Mouse (Mus musculus): Measurements from ENCODE around the gene Sema4c. TPM values are rescaled to one million over a fixed set of nuclear protein-coding genes. Genes with fewer than 3 reads are reported as not detected.
A peak's percentile ranks its signal among the peaks of the same experiment; 100 is the strongest.

The Sema4c gene
- polyA plus RNA-seq, 1 experiment from 2014 or later = 10.6 TPM

DNA sequence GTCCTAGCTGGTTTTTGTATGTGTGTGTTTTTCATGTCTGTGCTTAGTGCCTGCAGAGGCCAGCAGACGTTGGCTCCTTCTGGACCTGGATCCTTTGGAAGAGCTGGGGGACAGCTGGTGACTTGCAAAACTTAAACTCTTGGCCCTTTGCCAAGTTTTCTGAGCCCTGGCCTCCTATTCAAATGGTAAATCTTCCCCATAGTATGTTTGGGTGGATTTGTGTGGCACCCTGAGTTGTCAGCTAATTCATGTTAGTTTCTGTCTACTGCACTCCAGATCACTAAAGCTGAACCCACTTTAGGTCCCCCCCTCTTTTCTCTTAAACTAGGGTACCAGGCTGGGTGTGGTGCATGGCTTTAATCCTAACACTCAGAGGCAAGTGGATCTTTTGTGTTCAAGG lies 29.8 kb downstream of the Sema4c start:
- Histone ChIP-seq H3K27me3 (ENCODE audit: control insufficient read depth, insufficient read depth, low read length) (no peaks in the 10 kb centered on the region), H3K4me1 (ENCODE audit: control insufficient read depth, insufficient read depth, low read length) (no peaks in the 10 kb centered on the region; the same call in 1 of the 2 replicates), H3K9me3 (replicated peaks; ENCODE audit: control insufficient read depth, low read length) (no peaks in the 10 kb centered on the region), H3K9ac (ENCODE audit: low read length) (no peak overlapping the region), H3K4me3 (replicated peaks; ENCODE audit: low read length) (no peak overlapping the region), H3K4me2 (ENCODE audit: low read depth, low read length) (no peak overlapping the region), H3K36me3 (ENCODE audit: control insufficient read depth, insufficient read depth, low read length) (peaks cover 6% of the 10 kb centered on the region; the same call in 1 of the 2 replicates), H3K27ac (ENCODE audit: low read length) (no peak overlapping the region)
- 15% methylated on average over 1 of the region's 1 CpGs for WGBS
- ATAC-seq (ENCODE audit: insufficient read depth, low FRiP score) = no peak

DNA sequence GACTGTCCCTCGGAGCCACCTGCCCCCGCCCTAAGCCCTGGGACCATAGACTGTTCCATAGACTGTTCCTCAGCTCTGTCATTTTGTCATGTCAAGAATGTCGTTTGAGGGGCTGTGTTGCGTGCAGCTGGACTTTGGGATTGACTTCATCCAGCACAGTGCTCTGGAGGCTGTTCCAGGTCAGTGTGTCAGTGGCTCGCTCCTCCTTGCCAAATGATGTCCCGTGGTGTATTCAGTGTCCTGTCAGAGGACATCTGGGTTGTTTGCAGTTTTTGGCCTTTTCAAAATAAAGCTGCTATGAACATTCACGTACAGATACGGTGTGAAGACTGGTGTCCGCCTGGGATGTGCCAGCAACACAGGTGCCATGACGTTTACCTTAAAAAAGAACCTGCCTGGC lies 31.2 kb downstream of the Sema4c start:
- peaks cover 7% of the 10 kb centered on the region for H3K36me3 ChIP-seq (ENCODE audit: control insufficient read depth, insufficient read depth, low read length)
- ATAC-seq (ENCODE audit: insufficient read depth, low FRiP score) = no peak

GRCm38 (mm10) chr1:36525774-36526173 lies 32.4 kb downstream of the Sema4c start:
- ATAC-seq (ENCODE audit: insufficient read depth, low FRiP score) = no peak
- no peaks in the 10 kb centered on the region for H3K9me3 ChIP-seq (replicated peaks; ENCODE audit: control insufficient read depth, low read length)
- H3K36me3 ChIP-seq (ENCODE audit: control insufficient read depth, insufficient read depth, low read length) = peaks cover 17% of the 10 kb centered on the region
- H3K4me3 ChIP-seq (replicated peaks; ENCODE audit: low read length) = no peak overlapping the region
- peaks cover 5% of the 10 kb centered on the region; the same call in 1 of the 2 replicates for H3K4me1 ChIP-seq (ENCODE audit: control insufficient read depth, insufficient read depth, low read length)
- H3K4me2 ChIP-seq (ENCODE audit: low read depth, low read length) = no peak overlapping the region
- 83% methylated on average over 12 of the region's 12 CpGs for WGBS
- H3K27ac ChIP-seq (ENCODE audit: low read length) = no peak overlapping the region
- no peak overlapping the region for H3K9ac ChIP-seq (ENCODE audit: low read length)
- no peaks in the 10 kb centered on the region for H3K27me3 ChIP-seq (ENCODE audit: control insufficient read depth, insufficient read depth, low read length)

More for the DNA sequence above, 31.2 kb downstream of the Sema4c start:
- H3K4me1 ChIP-seq (ENCODE audit: control insufficient read depth, insufficient read depth, low read length) = peaks cover 5% of the 10 kb centered on the region; the same call in 1 of the 2 replicates
- WGBS = 83% methylated on average over 10 of the region's 10 CpGs
- H3K27ac ChIP-seq (ENCODE audit: low read length) = no peak overlapping the region
- H3K27me3 ChIP-seq (ENCODE audit: control insufficient read depth, insufficient read depth, low read length) = no peaks in the 10 kb centered on the region
- H3K9ac ChIP-seq (ENCODE audit: low read length) = no peak overlapping the region
- H3K4me3 ChIP-seq (replicated peaks; ENCODE audit: low read length) = no peak overlapping the region
- no peak overlapping the region for H3K4me2 ChIP-seq (ENCODE audit: low read depth, low read length)
- no peaks in the 10 kb centered on the region for H3K9me3 ChIP-seq (replicated peaks; ENCODE audit: control insufficient read depth, low read length)

- no peak overlapping the region for H3K4me3 ChIP-seq (replicated peaks; ENCODE audit: low read length)
- peaks cover 25% of the 10 kb centered on the region for H3K36me3 ChIP-seq (ENCODE audit: control insufficient read depth, insufficient read depth, low read length)
- WGBS = 30% methylated on average over 5 of the region's 5 CpGs
- no peak overlapping the region for H3K9ac ChIP-seq (ENCODE audit: low read length)
- H3K9me3 ChIP-seq (replicated peaks; ENCODE audit: control insufficient read depth, low read length) = no peaks in the 10 kb centered on the region
- H3K4me1 ChIP-seq (ENCODE audit: control insufficient read depth, insufficient read depth, low read length) = peaks cover 5% of the 10 kb centered on the region; the same call in 1 of the 2 replicates
- ATAC-seq (ENCODE audit: insufficient read depth, low FRiP score) = peak; percentile 42; the same call in 1 of the 2 replicates
- H3K27me3 ChIP-seq (ENCODE audit: control insufficient read depth, insufficient read depth, low read length) = no peaks in the 10 kb centered on the region
- H3K4me2 ChIP-seq (ENCODE audit: low read depth, low read length) = no peak overlapping the region
- peak overlapping the region; percentile 54 for H3K27ac ChIP-seq (ENCODE audit: low read length)
These were observed 34.1 kb downstream of the Sema4c start for GRCm38 (mm10) chr1:36524058-36524457.

- Histone ChIP-seq H3K4me3 (replicated peaks; ENCODE audit: low read length) (no peak overlapping the region), H3K36me3 (ENCODE audit: control insufficient read depth, insufficient read depth, low read length) (peaks cover 25% of the 10 kb centered on the region), H3K9me3 (replicated peaks; ENCODE audit: control insufficient read depth, low read length) (no peaks in the 10 kb centered on the region), H3K27ac (ENCODE audit: low read length) (peak overlapping the region; percentile 54), H3K4me1 (ENCODE audit: control insufficient read depth, insufficient read depth, low read length) (peaks cover 5% of the 10 kb centered on the region; the same call in 1 of the 2 replicates), H3K4me2 (ENCODE audit: low read depth, low read length) (no peak overlapping the region), H3K27me3 (ENCODE audit: control insufficient read depth, insufficient read depth, low read length) (no peaks in the 10 kb centered on the region), H3K9ac (ENCODE audit: low read length) (no peak overlapping the region)
- peak; percentile 42; the same call in 1 of the 2 replicates for ATAC-seq (ENCODE audit: insufficient read depth, low FRiP score)
- 53% methylated on average over 9 of the region's 9 CpGs for WGBS
These were observed 34.7 kb downstream of the Sema4c start for GRCm38 (mm10) chr1:36523332-36524013.

GRCm38 (mm10) chr1:36522210-36522609 lies 35.9 kb downstream of the Sema4c start:
- Histone ChIP-seq H3K9ac (ENCODE audit: low read length) (no peak overlapping the region), H3K4me2 (ENCODE audit: low read depth, low read length) (no peak overlapping the region), H3K4me3 (replicated peaks; ENCODE audit: low read length) (no peak overlapping the region), H3K36me3 (ENCODE audit: control insufficient read depth, insufficient read depth, low read length) (peaks cover 25% of the 10 kb centered on the region), H3K27ac (ENCODE audit: low read length) (no peak overlapping the region), H3K4me1 (ENCODE audit: control insufficient read depth, insufficient read depth, low read length) (peaks cover 5% of the 10 kb centered on the region; the same call in 1 of the 2 replicates), H3K27me3 (ENCODE audit: control insufficient read depth, insufficient read depth, low read length) (no peaks in the 10 kb centered on the region), H3K9me3 (replicated peaks; ENCODE audit: control insufficient read depth, low read length) (no peaks in the 10 kb centered on the region)
- no peak for ATAC-seq (ENCODE audit: insufficient read depth, low FRiP score)
- 89% methylated on average over 7 of the region's 7 CpGs for WGBS

DNA sequence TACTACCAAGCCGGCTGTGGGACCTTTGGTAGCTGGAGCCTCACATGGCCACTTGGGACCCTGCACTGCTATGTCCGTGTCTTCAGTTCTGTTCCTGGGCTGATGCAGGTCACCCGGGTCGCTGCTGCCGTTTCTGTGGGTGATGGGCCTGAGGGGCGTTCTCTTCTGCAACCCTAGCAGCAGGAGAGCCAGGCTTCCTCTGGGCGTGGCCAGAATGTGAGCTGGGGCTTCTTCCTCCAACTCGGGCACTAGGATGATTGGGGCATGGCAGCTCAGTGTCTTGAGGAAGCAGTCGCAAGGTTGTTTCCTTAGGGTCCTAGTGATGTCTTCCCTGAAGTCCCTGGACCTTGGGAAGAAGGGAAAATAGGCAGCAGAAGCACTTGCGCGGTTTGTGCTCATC lies 38.5 kb downstream of the Sema4c start:
- peaks cover 11% of the 10 kb centered on the region for H3K4me1 ChIP-seq (ENCODE audit: control insufficient read depth, insufficient read depth, low read length)
- H3K4me3 ChIP-seq (replicated peaks; ENCODE audit: low read length) = no peak overlapping the region
- ATAC-seq (ENCODE audit: insufficient read depth, low FRiP score) = no peak
- 68% methylated on average over 11 of the region's 11 CpGs for WGBS
- no peak overlapping the region for H3K27ac ChIP-seq (ENCODE audit: low read length)
- no peak overlapping the region for H3K4me2 ChIP-seq (ENCODE audit: low read depth, low read length)
- H3K36me3 ChIP-seq (ENCODE audit: control insufficient read depth, insufficient read depth, low read length) = peaks cover 19% of the 10 kb centered on the region
- H3K27me3 ChIP-seq (ENCODE audit: control insufficient read depth, insufficient read depth, low read length) = no peaks in the 10 kb centered on the region
- H3K9ac ChIP-seq (ENCODE audit: low read length) = no peak overlapping the region
- no peaks in the 10 kb centered on the region for H3K9me3 ChIP-seq (replicated peaks; ENCODE audit: control insufficient read depth, low read length)

DNA sequence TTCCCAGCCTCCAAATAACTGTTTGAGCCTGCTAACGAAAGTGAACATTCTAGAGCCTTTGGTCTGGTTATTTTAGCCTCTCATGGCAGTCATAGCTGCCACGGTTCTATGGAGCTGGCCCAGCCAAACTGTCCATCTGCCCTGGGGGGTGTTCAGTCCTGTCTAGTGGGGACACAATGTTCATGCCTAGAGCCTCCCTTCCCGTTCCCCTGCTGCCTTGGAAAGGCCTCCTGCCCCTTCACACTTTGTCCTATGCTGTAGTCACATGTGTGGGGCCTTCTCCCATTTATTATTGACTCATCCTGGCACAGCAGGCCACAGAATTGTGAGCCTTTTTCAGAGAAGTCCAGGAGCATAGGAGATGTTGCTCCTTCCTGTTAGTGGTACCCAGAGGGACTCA lies 39.9 kb downstream of the Sema4c start:
- Histone ChIP-seq H3K27ac (ENCODE audit: low read length) (no peak overlapping the region), H3K4me3 (replicated peaks; ENCODE audit: low read length) (no peak overlapping the region), H3K27me3 (ENCODE audit: control insufficient read depth, insufficient read depth, low read length) (no peaks in the 10 kb centered on the region), H3K4me2 (ENCODE audit: low read depth, low read length) (no peak overlapping the region), H3K9ac (ENCODE audit: low read length) (no peak overlapping the region), H3K4me1 (ENCODE audit: control insufficient read depth, insufficient read depth, low read length) (peaks cover 20% of the 10 kb centered on the region), H3K36me3 (ENCODE audit: control insufficient read depth, insufficient read depth, low read length) (peaks cover 19% of the 10 kb centered on the region), H3K9me3 (replicated peaks; ENCODE audit: control insufficient read depth, low read length) (no peaks in the 10 kb centered on the region)
- WGBS = 74% methylated on average over 3 of the region's 3 CpGs
- no peak for ATAC-seq (ENCODE audit: insufficient read depth, low FRiP score)

GRCm38 (mm10) chr1:36513718-36514117 lies 44.4 kb downstream of the Sema4c start:
- ATAC-seq (ENCODE audit: insufficient read depth, low FRiP score) = no peak
- H3K9me3 ChIP-seq (replicated peaks; ENCODE audit: control insufficient read depth, low read length) = no peaks in the 10 kb centered on the region
- peaks cover 19% of the 10 kb centered on the region for H3K4me1 ChIP-seq (ENCODE audit: control insufficient read depth, insufficient read depth, low read length)
- no peaks in the 10 kb centered on the region for H3K27me3 ChIP-seq (ENCODE audit: control insufficient read depth, insufficient read depth, low read length)
- no peak overlapping the region for H3K27ac ChIP-seq (ENCODE audit: low read length)
- peak overlapping the region; percentile 98 for H3K4me2 ChIP-seq (ENCODE audit: low read depth, low read length)
- H3K36me3 ChIP-seq (ENCODE audit: control insufficient read depth, insufficient read depth, low read length) = no peaks in the 10 kb centered on the region
- H3K9ac ChIP-seq (ENCODE audit: low read length) = no peak overlapping the region
- H3K4me3 ChIP-seq (replicated peaks; ENCODE audit: low read length) = peak overlapping the region; percentile 95
- 53% methylated on average over 2 of the region's 2 CpGs for WGBS
